Mouse (Mus musculus) heart, embryonic 13.5 days (tissue): ENCODE results near the gene Zfp428. TPM values are rescaled to one million over a fixed set of nuclear protein-coding genes. Genes with fewer than 3 reads are reported as not detected.

Experiments
- ATAC-seq: fragments of 200-750 bp; cut with Nextera tagmentation; 2 replicates; pipeline ENCODE4 v1.8.0; 2017; ENCODE audit warnings: moderate TSS enrichment; ENCODE audit not compliant: insufficient number of reproducible peaks, low FRiP score, low TSS enrichment; ENCODE audit errors: extremely low read depth
- H3K27ac ChIP-seq: fragments of 300-500 bp; sonication (generic); replicated peaks from 2 replicates; pipeline ENCODE4 v1.5.1; 2015; ENCODE audit warnings: moderate library complexity, mild to moderate bottlenecking, inconsistent platforms
- H3K27me3 ChIP-seq: fragments of 300-500 bp; sonication (generic); replicated peaks from 2 replicates; pipeline ENCODE4 v1.6.1; 2015; ENCODE audit warnings: mild to moderate bottlenecking, inconsistent platforms
- H3K36me3 ChIP-seq: fragments of 300-500 bp; sonication (generic); 2 replicates; pipeline ENCODE4 v1.6.1; 2015; ENCODE audit warnings: mild to moderate bottlenecking, inconsistent platforms
- H3K4me1 ChIP-seq: fragments of 300-500 bp; sonication (generic); 2 replicates; pipeline ENCODE4 v1.6.1; 2015; ENCODE audit warnings: inconsistent platforms
- H3K4me2 ChIP-seq: fragments of 300-500 bp; sonication (generic); 2 replicates; pipeline ENCODE4 v1.6.1; 2015; ENCODE audit warnings: inconsistent platforms, mild to moderate bottlenecking, moderate library complexity
- H3K4me3 ChIP-seq: fragments of 300-500 bp; sonication (generic); 2 replicates; pipeline ENCODE4 v1.5.1; 2015; ENCODE audit warnings: moderate library complexity, mild to moderate bottlenecking, inconsistent platforms
- H3K9ac ChIP-seq: fragments of 300-500 bp; sonication (generic); 2 replicates; pipeline ENCODE4 v1.6.1; 2015; ENCODE audit warnings: inconsistent platforms, mild to moderate bottlenecking, moderate library complexity
- H3K9me3 ChIP-seq: fragments of 300-500 bp; sonication (generic); 2 replicates; pipeline ENCODE4 v1.6.1; 2016; ENCODE audit warnings: inconsistent platforms
- WGBS: fragments of 180-500 bp; shearing (Covaris S2); methylation state at CpG from one replicate; pipeline ENCODE4 v1.1.7; 2015; ENCODE audit warnings: mixed read lengths; 5-methylcytosine and 5-hydroxymethylcytosine counted together
- polyA plus RNA-seq: library from polyadenylated mRNA; unstranded; fragments of >200 nt; fragmentation: Nextera tagmentation; extraction: Ambion mirVana; gene quantifications from 2 replicates; pipeline ENCODE4 v1.2.1, GENCODE M21; 2015

Gene Zfp428
- polyA plus RNA-seq, 1 experiment from 2014 or later = 32.9 TPM

DNA sequence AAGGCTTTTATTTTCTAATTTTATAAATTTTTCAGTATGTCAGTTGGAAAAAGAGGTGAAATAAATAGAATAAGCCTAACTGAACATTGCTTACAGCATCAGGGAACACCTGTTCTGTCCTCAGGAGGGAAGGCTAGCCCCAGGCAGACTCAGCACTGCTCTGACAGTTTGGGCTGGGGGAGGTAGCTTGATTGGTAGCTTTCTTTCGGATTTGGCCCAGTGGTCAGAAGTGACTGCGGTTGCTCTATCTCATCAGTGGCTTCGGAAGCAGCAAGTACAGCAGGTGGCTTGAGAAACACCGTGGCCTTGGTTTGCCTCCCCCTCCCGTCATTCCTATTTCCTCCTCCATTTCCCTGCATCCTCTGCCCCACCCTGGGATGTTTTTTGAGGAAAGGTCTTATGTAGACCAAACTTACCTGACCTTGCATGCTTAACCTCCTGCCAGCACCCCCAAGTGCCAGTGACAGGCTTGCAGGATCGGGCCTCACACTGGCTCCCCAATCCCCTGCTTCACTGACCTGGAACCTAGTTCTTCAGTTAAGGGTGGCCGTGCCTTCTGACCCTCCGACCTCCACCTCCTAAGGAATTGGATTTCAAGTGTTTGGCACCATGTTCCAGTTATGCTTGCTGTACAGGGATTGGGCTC, 56.5 kb downstream of the Zfp428 start:
- 88% methylated on average over 8 of the region's 8 CpGs for WGBS
- no peak overlapping the region for H3K27ac ChIP-seq
- H3K4me2 ChIP-seq = no peak overlapping the region
- no peaks in the 10 kb centered on the region for H3K27me3 ChIP-seq
- no peaks in the 10 kb centered on the region for H3K9me3 ChIP-seq
- H3K4me3 ChIP-seq = no peak overlapping the region
- no peaks in the 10 kb centered on the region for H3K4me1 ChIP-seq
- no peak overlapping the region for H3K9ac ChIP-seq
- H3K36me3 ChIP-seq = peaks cover 85% of the 10 kb centered on the region
- no peak for ATAC-seq

DNA sequence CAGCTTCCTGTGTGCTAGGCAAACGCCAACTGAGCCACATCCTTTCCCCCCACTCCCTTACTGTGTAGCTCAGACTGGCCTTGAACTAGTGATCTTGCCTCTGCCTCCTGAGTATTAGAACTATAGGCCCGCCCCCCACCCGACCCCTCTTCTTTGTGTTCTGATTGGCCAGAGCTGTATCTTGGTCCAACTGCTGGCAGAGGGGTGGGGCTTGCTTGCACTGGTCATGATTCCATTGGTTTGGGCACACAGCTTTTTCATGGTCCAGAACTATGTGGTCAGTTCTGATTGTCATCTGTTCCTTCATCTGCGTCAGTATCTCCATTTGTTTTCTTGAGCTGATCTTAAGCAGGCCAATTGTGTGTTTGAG, 57.0 kb downstream of the Zfp428 start:
- Histone ChIP-seq H3K9me3 (no peaks in the 10 kb centered on the region), H3K4me1 (no peaks in the 10 kb centered on the region), H3K9ac (no peak overlapping the region), H3K4me2 (no peak overlapping the region), H3K27me3 (no peaks in the 10 kb centered on the region), H3K4me3 (no peak overlapping the region), H3K36me3 (peaks cover 90% of the 10 kb centered on the region), H3K27ac (no peak overlapping the region)
- 77% methylated on average over 4 of the region's 4 CpGs for WGBS
- ATAC-seq = no peak

DNA sequence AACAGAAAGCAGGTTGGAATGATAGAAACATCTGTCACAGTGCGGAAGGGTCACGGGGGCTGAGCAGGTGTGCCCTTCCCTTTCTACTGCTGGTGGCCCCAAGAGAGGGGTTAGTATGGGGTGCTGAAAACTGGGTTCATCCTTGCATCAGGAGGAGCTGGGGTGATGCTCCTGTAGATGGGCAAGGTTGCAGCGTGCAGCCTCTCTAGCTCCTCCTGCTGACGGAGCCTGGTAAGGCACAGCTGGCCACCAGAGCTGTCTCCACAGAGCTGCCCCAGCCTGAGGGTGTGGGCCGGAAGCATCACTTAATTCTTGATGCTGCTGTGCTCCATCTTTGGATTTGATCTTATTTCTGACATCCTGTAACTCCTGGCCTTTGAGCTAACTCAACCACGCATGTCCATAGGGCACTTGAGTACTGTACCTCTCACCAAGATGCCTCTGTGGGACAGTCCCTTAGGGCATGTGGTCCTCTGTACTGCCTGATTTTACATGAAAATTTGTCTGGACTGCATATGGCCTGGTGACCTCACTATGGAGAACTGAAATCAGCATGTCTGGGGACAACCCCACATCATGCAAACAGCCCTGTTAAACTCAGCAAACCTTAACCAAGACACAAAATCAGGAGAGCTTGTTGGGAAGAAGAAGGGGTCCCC, 57.9 kb downstream of the Zfp428 start:
- H3K4me3 ChIP-seq = no peak overlapping the region
- H3K4me1 ChIP-seq = no peaks in the 10 kb centered on the region
- no peak overlapping the region for H3K9ac ChIP-seq
- no peaks in the 10 kb centered on the region for H3K27me3 ChIP-seq
- H3K27ac ChIP-seq = no peak overlapping the region
- H3K4me2 ChIP-seq = no peak overlapping the region
- peaks cover 90% of the 10 kb centered on the region for H3K36me3 ChIP-seq
- no peak for ATAC-seq
- 62% methylated on average over 6 of the region's 6 CpGs for WGBS
- no peaks in the 10 kb centered on the region for H3K9me3 ChIP-seq

Other genes with a start within 250 kb of the Zfp428 start
- gene Zfp93, start 236.6 kb upstream of the Zfp428 start, polyA plus RNA-seq = 4.6 and 4.8 TPM in 2 replicates
- gene Zfp61, start 205.8 kb upstream of the Zfp428 start, polyA plus RNA-seq = 14.5 and 18.7 TPM in 2 replicates
- 4.5 and 4.6 TPM in 2 replicates for gene Zfp94, start 190.3 kb upstream of the Zfp428 start, polyA plus RNA-seq
- gene Tescl, start 173.1 kb upstream of the Zfp428 start, polyA plus RNA-seq = not detected in 2 replicates
- gene Lypd5, start 157.8 kb upstream of the Zfp428 start, polyA plus RNA-seq = not detected in 2 replicates
- gene Kcnn4, start 136.7 kb upstream of the Zfp428 start, polyA plus RNA-seq = 2.9 and 5.3 TPM in 2 replicates
- gene Smg9, start 107.4 kb upstream of the Zfp428 start, polyA plus RNA-seq = 18.1 and 19.3 TPM in 2 replicates
- not detected in 2 replicates for gene Irgc1, start 54.7 kb upstream of the Zfp428 start, polyA plus RNA-seq
- 8.3 and 9.8 TPM in 2 replicates for gene Plaur, start 44.5 kb upstream of the Zfp428 start, polyA plus RNA-seq
- 0.60 and 0.80 TPM in 2 replicates for gene Cadm4, start 25.0 kb upstream of the Zfp428 start, polyA plus RNA-seq
- 0.17 and 0.18 TPM in 2 replicates for gene AC161166.1, start 5.4 kb downstream of the Zfp428 start, polyA plus RNA-seq
- 4.6 and 5.6 TPM in 2 replicates for gene Irgq, start 23.7 kb downstream of the Zfp428 start, polyA plus RNA-seq
- gene Pinlyp, start 39.1 kb downstream of the Zfp428 start, polyA plus RNA-seq = not detected in 2 replicates
- 72.9 and 77.8 TPM in 2 replicates for gene Xrcc1, start 39.3 kb downstream of the Zfp428 start, polyA plus RNA-seq
- 19.3 and 23.9 TPM in 2 replicates for gene Ethe1, start 80.5 kb downstream of the Zfp428 start, polyA plus RNA-seq
- 0.78 and 0.88 TPM in 2 replicates for gene Zfp575, start 80.6 kb downstream of the Zfp428 start, polyA plus RNA-seq
- 0.05 TPM in 1 of 2 replicates, not detected in the other for gene Phldb3, start 103.8 kb downstream of the Zfp428 start, polyA plus RNA-seq
- gene Lypd3, start 129.5 kb downstream of the Zfp428 start, polyA plus RNA-seq = 0.09 and 0.20 TPM in 2 replicates
- gene Tex101, start 169.7 kb downstream of the Zfp428 start, polyA plus RNA-seq = not detected in 2 replicates
- gene BC049730, start 202.2 kb downstream of the Zfp428 start, polyA plus RNA-seq = not detected in 2 replicates
- not detected in 2 replicates for gene Gm4763, start 219.9 kb downstream of the Zfp428 start, polyA plus RNA-seq